Comparison of ENCODE assay signal across 22 mouse cellular contexts in the genomic region with DNA sequence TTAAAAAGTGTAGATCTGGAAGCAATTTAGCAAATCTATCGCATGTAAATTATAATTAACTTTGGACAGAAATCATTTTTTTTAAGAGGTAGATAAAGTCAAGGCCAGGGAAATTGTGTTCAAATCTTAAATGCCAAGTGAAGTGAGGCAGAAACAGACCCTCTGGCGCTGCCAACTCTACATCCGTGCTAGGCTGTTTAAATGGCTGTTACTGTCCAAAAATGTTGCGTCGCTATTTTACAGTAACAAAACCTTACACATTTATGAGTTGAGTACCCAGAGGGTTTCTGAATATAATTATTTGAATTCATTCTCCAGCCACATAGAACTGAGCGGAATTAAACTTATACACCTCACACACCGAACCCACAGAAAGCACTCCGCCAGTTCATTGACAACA. TPM values are rescaled to one million over a fixed set of nuclear protein-coding genes. Genes with fewer than 3 reads are reported as not detected.
"Had no signal": no experiment of that assay in that cellular context is flagged by ENCODE, and none has a peak within 500 bp of the region (broad histone marks: within the 10 kb centered on the region; RNA-seq: fewer than 3 reads in every experiment).

No protein-coding gene starts in this region.

- DNase-seq: kidney, adult 18-20 months; kidney, adult 9 months; kidney, postnatal 14 days; kidney, postnatal 4 days; liver; lung, adult 18-20 months; lung, postnatal 10 days; lung, postnatal 36 days; right cerebral cortex, postnatal 25 days; spleen, adult 18-20 months; thymus, postnatal 25 days had no signal

- H3K4me3 ChIP-seq: limb, embryonic 12.5 days; liver, embryonic 12.5 days; liver, embryonic 15.5 days; lung, embryonic 15.5 days; megakaryocyte, embryonic 14.5 days; midbrain, embryonic 10.5 days; midbrain, embryonic 13.5 days; myocyte; neural tube, embryonic 13.5 days; stomach, embryonic 15.5 days had no signal

- H3K36me3 ChIP-seq: limb, embryonic 12.5 days; liver, embryonic 12.5 days; liver, embryonic 15.5 days; lung, embryonic 15.5 days; midbrain, embryonic 10.5 days; midbrain, embryonic 13.5 days; neural tube, embryonic 13.5 days; stomach, embryonic 15.5 days had no signal

- H3K9ac ChIP-seq: limb, embryonic 12.5 days; liver, embryonic 12.5 days; liver, embryonic 15.5 days; lung, embryonic 15.5 days; midbrain, embryonic 13.5 days; neural tube, embryonic 13.5 days; stomach, embryonic 15.5 days had no signal

- H3K27me3 ChIP-seq: limb, embryonic 12.5 days; liver, embryonic 12.5 days; liver, embryonic 15.5 days; lung, embryonic 15.5 days; megakaryocyte, embryonic 14.5 days; midbrain, embryonic 13.5 days; neural tube, embryonic 13.5 days; stomach, embryonic 15.5 days had no signal

- ATAC-seq: liver, embryonic 12.5 days; midbrain, embryonic 13.5 days; midbrain, embryonic 16.5 days had no signal

- H3K27ac ChIP-seq: limb, embryonic 12.5 days; liver, embryonic 12.5 days; liver, embryonic 15.5 days; lung, embryonic 15.5 days; midbrain, embryonic 10.5 days; midbrain, embryonic 13.5 days; neural tube, embryonic 13.5 days; stomach, embryonic 15.5 days had no signal

- H3K4me2 ChIP-seq: limb, embryonic 12.5 days; liver, embryonic 12.5 days; liver, embryonic 15.5 days; lung, embryonic 15.5 days; midbrain, embryonic 13.5 days; neural tube, embryonic 13.5 days; stomach, embryonic 15.5 days had no signal

- H3K4me1 ChIP-seq: limb, embryonic 12.5 days; liver, embryonic 15.5 days; lung, embryonic 15.5 days; midbrain, embryonic 10.5 days; midbrain, embryonic 13.5 days; neural tube, embryonic 13.5 days; stomach, embryonic 15.5 days had no signal

- H3K9me3 ChIP-seq: limb, embryonic 12.5 days; liver, embryonic 12.5 days; liver, embryonic 15.5 days; lung, embryonic 15.5 days; megakaryocyte, embryonic 14.5 days; midbrain, embryonic 10.5 days; midbrain, embryonic 13.5 days; neural tube, embryonic 13.5 days; stomach, embryonic 15.5 days had no signal

RNA-seq across cellular contexts. Expression of a gene that starts 13.6 kb away (rescaled TPM):
- polyA plus RNA-seq: myocyte had no signal
